Mouse (Mus musculus) embryonic fibroblast, embryonic 13.5 days (primary cell): ENCODE measurements at regions not wholly inside any gene's neighbourhood (a gene's known extent, or its start where the extent isn't known, plus 50 kb on each side); places are given as distances from the start of the nearest gene placed in this dataset.
A peak's percentile ranks its signal among the peaks of the same experiment; 100 is the strongest.

Experiments used
- H3K27ac ChIP-seq: 2 replicates; pipeline ENCODE4 v1.5.1; 2012; ENCODE audit warnings: low read length, control low read depth, inconsistent platforms; ENCODE audit not compliant: insufficient read depth
- H3K4me1 ChIP-seq: 2 replicates; pipeline ENCODE4 v1.6.1; 2011; ENCODE audit warnings: low read length; ENCODE audit not compliant: control insufficient read depth, insufficient read depth
- H3K4me3 ChIP-seq: 2 replicates; pipeline ENCODE4 v1.5.1; 2011; ENCODE audit warnings: mild to moderate bottlenecking, control low read depth, low read length; ENCODE audit not compliant: insufficient read depth
- CTCF ChIP-seq: IDR thresholded peaks from 2 replicates; pipeline ENCODE4 v1.5.1; 2011; ENCODE audit warnings: mild to moderate bottlenecking, control low read depth, low read length, moderate library complexity, borderline replicate concordance; ENCODE audit not compliant: insufficient read depth
- POLR2A ChIP-seq: IDR thresholded peaks from 2 replicates; pipeline ENCODE4 v1.6.1; 2011; ENCODE audit warnings: low read depth, mild to moderate bottlenecking, control low read depth, low read length, moderate library complexity

DNA sequence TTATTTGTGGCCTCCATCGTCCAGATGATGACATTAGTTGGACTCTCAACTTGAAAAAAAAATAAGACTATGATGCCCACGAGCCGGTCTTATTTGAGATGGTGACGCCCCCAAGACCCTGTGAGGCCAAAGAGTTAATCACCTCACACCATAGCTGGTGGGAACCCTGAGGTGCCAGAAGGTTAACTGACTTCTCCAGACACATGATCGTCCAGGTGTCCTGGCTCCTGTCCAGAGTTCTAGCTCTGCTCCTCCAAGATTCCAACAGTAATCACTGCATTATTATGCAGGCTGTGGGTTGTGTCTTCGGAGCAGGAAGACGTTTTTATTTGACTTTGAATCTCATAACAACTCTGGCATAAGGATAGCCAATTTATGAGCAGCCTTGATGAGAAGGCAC is 490.7 kb downstream of the Adam3 start:
- no peaks in the 10 kb centered on the region for H3K4me1 ChIP-seq
- no peak overlapping the region for H3K27ac ChIP-seq
- TF ChIP-seq POLR2A: no peak
- TF ChIP-seq CTCF: no peak
- H3K4me3 ChIP-seq: no peak overlapping the region

DNA sequence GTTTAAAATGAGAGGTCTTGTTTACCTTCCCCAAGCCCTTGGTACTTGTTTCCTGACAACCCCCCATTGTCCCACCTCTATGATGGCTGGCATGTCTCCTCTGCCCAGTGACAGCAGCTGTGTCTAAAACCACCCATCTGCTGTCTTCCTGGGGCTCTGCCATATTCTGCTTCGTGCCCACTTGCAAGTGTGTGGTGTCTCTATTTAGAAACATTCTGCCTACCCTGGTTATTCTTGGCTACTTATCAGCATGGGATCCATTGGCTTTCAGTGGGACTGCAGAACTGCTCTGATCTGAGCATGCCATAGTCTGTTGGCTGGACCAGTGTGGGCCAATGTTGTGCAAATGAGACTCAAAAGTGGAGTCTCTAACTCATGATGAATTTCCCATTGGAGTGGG is 497.5 kb downstream of the Adam3 start:
- Histone ChIP-seq H3K27ac (no peak overlapping the region), H3K4me1 (no peaks in the 10 kb centered on the region), H3K4me3 (no peak overlapping the region)
- TF ChIP-seq CTCF (no peak), POLR2A (no peak)

DNA sequence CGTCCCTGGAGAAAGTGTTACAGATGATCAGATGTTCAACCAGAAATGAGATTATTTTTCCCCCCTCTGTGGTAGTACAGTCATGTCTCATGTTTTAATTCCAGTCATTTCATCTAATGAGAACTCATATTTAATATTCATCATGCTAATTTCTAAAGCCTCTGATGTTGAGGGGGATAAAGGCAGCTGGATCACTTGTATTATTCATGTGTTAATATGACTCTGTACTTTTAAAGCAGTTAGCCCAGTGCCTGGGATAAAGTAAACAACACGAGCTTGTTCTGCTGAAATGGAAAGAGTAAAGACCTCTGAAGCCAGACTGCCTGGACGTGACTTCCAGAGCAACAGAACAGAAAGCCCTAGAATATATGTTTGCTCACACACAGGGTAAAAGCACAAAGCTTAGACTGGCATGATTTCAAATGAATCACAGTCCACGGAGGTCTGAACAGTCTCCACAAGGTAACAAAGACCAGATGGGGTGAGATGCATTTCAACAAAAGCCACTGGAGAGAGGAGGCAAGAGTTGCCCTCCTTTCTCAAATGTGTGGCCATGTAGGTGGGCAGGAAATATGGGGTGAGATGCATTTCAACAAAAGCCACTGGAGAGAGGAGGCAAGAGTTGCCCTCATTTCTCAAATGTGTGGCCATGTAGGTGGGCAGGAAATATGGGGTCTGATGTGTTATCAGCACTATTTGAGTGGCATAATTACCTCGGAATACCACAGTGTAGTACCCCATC is 498.1 kb downstream of the Adam3 start:
- H3K4me1 ChIP-seq: no peaks in the 10 kb centered on the region
- peak overlapping the region; percentile 57; the same call in 1 of the 2 replicates for H3K27ac ChIP-seq
- TF ChIP-seq CTCF (no peak), POLR2A (no peak)
- H3K4me3 ChIP-seq: no peak overlapping the region

DNA sequence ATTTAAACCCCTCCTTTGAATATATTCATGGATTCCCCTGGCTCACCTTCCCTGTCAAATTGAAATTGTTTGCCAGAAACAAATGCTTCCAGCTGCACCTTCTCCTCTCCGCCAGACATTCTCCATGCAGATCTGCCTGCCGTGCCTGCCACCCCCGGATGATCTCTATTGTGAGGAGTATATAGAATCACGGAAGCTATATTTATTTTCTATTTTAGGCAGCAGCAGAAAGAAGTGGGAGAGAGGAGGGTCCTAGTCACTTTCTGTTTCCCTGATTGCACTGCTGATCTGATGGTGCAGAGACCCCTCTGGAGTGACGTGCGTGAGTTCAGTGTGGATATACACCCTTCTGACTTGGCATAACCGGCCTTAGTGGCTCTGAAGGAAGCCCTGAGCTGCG is 505.4 kb downstream of the Adam3 start:
- TF ChIP-seq CTCF (no peak), POLR2A (no peak)
- Histone ChIP-seq H3K27ac (no peak overlapping the region), H3K4me3 (no peak overlapping the region), H3K4me1 (no peaks in the 10 kb centered on the region)

DNA sequence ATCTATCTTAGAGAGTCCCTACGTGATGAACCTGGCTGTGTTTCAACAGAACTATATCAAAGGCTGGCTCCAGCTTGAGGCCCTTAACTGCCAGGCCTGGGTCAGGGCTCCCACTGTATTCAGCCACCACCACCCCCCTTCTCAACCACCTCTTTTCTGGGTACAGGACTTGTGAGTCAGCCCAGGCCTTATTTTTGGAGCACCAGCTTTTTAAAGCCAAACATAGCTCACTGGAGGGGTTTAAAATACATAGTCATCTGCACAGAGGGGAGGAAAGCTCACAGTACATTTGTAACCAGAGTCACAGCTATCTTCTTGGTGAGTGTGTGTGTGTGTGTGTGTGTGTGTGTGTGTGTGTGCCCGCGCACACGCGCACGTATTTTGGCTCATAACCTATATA is 509.0 kb downstream of the Adam3 start:
- peaks cover 3% of the 10 kb centered on the region for H3K4me1 ChIP-seq

DNA sequence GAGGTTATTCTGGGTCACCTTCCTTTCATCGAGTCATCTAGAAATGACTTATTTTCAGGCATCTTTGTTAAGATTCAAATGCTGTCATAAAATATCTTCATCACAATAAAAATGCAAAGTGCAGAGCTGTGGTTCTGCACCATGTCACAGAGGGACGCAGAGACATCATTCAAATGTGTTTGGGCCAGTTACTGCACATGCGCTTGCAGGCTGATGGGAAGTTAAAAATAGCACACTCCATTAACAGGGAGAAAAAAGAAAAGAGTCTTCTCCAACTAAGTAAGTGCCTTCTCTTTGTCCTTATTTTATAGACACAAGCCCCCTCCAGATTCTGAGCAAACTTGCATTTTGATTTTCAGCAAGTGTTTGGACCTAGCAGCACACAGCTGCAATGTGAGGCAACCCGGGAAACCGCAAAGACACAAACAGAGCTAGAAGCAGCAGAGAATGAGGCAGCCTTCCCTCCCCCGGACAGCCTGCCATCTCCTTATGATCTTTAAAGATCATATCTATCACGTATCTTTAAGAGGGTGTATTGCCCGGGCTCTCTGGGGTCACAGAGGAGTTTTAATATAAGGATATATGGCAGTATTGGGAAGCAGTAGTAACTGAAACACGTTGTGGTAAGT is 510.0 kb downstream of the Adam3 start:
- H3K4me3 ChIP-seq: no peak overlapping the region
- H3K27ac ChIP-seq: no peak overlapping the region
- TF ChIP-seq CTCF (no peak), POLR2A (no peak)
- peaks cover 3% of the 10 kb centered on the region for H3K4me1 ChIP-seq

More for the DNA sequence above, 509.0 kb downstream of the Adam3 start:
- no peak overlapping the region for H3K27ac ChIP-seq
- no peak for TF ChIP-seq POLR2A
- no peak for TF ChIP-seq CTCF
- H3K4me3 ChIP-seq: no peak overlapping the region

DNA sequence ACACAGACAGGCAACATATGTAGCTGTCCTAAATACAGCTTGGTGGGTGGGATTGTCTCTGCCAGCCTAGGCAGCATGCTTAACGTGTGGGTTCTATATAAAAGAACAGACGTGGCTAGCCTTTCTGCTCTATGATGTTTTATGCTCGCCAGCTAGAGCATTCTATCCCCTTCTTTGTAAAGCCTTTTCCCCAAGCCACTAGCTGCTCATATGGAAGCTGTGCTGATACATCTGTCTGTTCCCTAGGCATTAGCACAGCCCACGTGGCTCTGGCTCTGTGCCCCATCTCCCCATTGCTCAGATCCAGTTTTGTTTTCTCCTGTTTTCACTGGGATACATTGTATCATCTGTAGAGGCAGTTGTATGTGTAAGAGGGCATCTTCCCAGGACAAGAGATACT is 511.3 kb downstream of the Adam3 start:
- no peak for TF ChIP-seq CTCF
- no peak for TF ChIP-seq POLR2A

DNA sequence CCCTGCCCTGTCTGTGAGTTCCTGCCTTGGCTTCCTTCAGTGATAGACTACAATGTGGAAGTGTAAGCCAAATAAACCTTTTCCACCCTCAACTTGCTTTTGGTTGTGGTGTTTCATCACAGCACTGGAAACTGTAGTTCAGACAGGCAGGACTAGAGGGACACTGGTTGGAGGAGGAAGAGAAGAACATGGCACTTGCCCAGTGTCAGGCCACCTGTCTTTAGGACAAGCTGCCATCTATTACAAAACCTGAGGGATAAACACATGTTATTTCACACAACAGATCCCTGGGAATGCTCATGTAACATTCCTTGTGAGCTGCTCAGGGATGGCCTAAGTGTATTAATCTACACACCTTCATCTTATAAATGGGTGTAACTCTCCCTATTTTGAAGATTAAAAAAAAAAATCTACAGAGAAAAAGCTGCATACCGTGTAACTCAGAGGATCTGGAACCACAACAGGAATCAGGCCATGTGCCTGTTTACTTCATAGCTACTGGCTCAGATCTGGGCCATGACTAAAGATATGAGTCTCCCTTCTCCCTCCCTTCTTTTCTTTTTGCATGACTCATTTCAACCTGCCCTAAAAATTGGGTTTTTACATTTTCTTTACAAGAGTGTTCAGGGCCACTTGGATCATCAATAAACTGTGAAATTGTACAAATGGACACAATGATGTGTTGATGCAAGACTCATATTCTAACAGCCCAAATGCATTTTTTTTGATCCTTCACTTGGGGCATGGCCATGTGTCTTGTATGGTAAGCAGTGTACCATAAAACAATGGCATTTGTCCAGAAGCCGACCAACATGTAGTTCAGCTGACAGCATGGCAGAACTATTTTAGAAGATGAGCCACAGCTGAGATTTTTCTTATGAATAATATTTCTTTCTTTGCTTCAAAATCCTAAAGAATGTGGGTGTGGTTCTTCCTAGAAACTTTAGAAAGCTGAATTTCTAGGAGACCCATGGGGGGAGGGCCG is 513.1 kb downstream of the Adam3 start:
- no peak overlapping the region for H3K4me3 ChIP-seq
- H3K4me1 ChIP-seq: peaks cover 3% of the 10 kb centered on the region
- no peak for TF ChIP-seq POLR2A
- no peak for TF ChIP-seq CTCF
- H3K27ac ChIP-seq: peak overlapping the region; percentile 32; the same call in 1 of the 2 replicates

More for the DNA sequence above, 511.3 kb downstream of the Adam3 start:
- Histone ChIP-seq H3K4me1 (peaks cover 3% of the 10 kb centered on the region), H3K4me3 (no peak overlapping the region), H3K27ac (no peak overlapping the region)

DNA sequence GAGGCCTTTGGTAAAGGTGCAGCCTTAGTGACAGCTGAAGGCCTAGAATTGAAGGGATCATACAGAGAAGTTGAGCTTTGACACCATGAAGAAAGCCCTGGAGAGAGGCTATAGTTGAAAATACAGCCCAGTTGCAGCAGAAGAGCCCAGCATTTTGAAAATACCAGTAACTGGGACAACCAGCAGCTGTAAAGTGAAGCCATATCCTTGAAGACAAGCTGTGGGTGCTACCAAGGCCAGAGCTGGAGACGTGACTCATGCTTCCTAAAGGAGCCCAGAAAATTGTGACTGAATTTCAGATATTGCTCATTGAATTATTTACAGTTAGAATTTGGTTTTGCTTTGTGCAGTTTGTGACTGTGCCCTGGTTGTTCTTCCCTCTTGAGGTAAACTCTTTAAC is 514.6 kb downstream of the Adam3 start:
- no peak overlapping the region for H3K4me3 ChIP-seq
- TF ChIP-seq POLR2A (no peak), CTCF (no peak)
- peaks cover 5% of the 10 kb centered on the region for H3K4me1 ChIP-seq
- no peak overlapping the region for H3K27ac ChIP-seq
